Mouse (Mus musculus) layer of hippocampus, adult 11-12 months (tissue): Measurements from ENCODE around the gene Gm7861.
"Not testable (repeated sequence)": the region's sequence is repeated elsewhere in the genome, so short reads cannot be mapped to it uniquely, and the experiment has no call there.

ENCODE experiments used
- DNase-seq: peaks from one replicate; pipeline ENCODE4 v3.0.0; 2022; ENCODE audit warnings: low spot score

The Gm7861 gene

DNA sequence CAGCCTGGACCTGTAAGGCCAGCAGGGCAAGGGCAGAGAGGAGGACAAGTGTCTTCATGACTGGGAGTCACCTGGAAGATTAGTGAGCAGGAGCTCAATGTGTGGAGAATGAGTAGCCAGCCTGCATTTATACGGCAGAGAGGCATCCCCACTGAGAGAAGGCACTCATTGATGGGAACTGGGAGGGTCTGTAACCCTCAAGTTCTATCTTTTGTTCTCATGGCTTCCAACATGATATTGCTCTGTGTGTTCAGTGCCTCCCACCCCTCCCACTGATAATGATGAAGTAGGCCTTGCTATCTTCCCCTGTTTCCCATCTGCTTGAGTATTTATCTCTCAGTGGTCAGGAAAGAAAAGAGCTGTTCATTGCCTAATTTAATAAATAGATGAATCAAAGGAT is at the start of gene Gm7861:
Gm7861 (minus strand) TSS at position 101 of the 400 bp plus-strand sequence.
- DNase-seq = not testable (repeated sequence)

- not testable (repeated sequence) for DNase-seq
Observed at GRCm38 (mm10) chr8:21617883-21618282, 23.6 kb upstream of the Gm7861 start, which contains the start of gene Defa26. Gene Defa26, plus strand, starts transcription at chr8:21618183.

- not testable (repeated sequence) for DNase-seq
Observed at GRCm38 (mm10) chr8:21582706-21583105, 11.6 kb downstream of the Gm7861 start, which contains the start of gene Defa28. Gene Defa28, plus strand, starts transcription at chr8:21583006.

- DNase-seq = not testable (repeated sequence)
Observed at GRCm38 (mm10) chr8:21565086-21565485, 29.2 kb downstream of the Gm7861 start, which contains the start of gene Defa37. Gene Defa37, plus strand, starts transcription at chr8:21565386.
